Mouse (Mus musculus) limb, embryonic 11.5 days (tissue): ENCODE results near the gene Bmp4. TPM values are rescaled to one million over a fixed set of nuclear protein-coding genes. Genes with fewer than 3 reads are reported as not detected.

Experiments
- ATAC-seq: fragments of 200-750 bp; cut with Nextera tagmentation; 2 replicates; pipeline ENCODE4 v1.8.0; 2017; ENCODE audit warnings: low read depth; ENCODE audit not compliant: insufficient number of reproducible peaks, low FRiP score, low TSS enrichment
- DNase-seq: peaks from one replicate; pipeline ENCODE4 v3.0.0-alpha.2; 2015; ENCODE audit warnings: low spot score
- H3K27ac ChIP-seq: fragments of 300-500 bp; sonication (generic); replicated peaks from 2 replicates; pipeline ENCODE4 v1.5.1; 2014; ENCODE audit warnings: low read depth, mild to moderate bottlenecking, low read length
- H3K27me3 ChIP-seq: fragments of 300-500 bp; sonication (generic); 2 replicates; pipeline ENCODE4 v1.6.1; 2014; ENCODE audit warnings: mild to moderate bottlenecking, low read length, mixed read lengths; ENCODE audit not compliant: control insufficient read depth, insufficient read depth
- H3K36me3 ChIP-seq: fragments of 300-500 bp; sonication (generic); 2 replicates; pipeline ENCODE4 v1.6.1; 2014; ENCODE audit warnings: mild to moderate bottlenecking, low read length, moderate library complexity, mixed read lengths; ENCODE audit not compliant: control insufficient read depth, insufficient read depth
- H3K4me1 ChIP-seq: fragments of 300-500 bp; sonication (generic); 2 replicates; pipeline ENCODE4 v1.6.1; 2014; ENCODE audit warnings: low read length, mixed read lengths; ENCODE audit not compliant: control insufficient read depth, insufficient read depth
- H3K4me2 ChIP-seq: fragments of 300-500 bp; sonication (generic); 2 replicates; pipeline ENCODE4 v1.6.1; 2014; ENCODE audit warnings: low read depth, mild to moderate bottlenecking, moderate library complexity; ENCODE audit not compliant: severe bottlenecking
- H3K4me3 ChIP-seq: fragments of 300-500 bp; sonication (generic); 2 replicates; pipeline ENCODE4 v1.5.1; 2014; ENCODE audit warnings: low read depth, low read length
- H3K9ac ChIP-seq: fragments of 300-500 bp; sonication (generic); 2 replicates; pipeline ENCODE4 v1.6.1; 2014; ENCODE audit warnings: mild to moderate bottlenecking, low read length
- H3K9me3 ChIP-seq: fragments of 300-500 bp; sonication (generic); 2 replicates; pipeline ENCODE4 v1.6.1; 2016; ENCODE audit warnings: low read length; ENCODE audit not compliant: control insufficient read depth
- WGBS: fragments of 180-500 bp; shearing (Covaris S2); extraction: QIAGEN DNeasy Blood & Tissue Kit; methylation state at CpG from one replicate; pipeline ENCODE4 v1.1.7; 2014; 5-methylcytosine and 5-hydroxymethylcytosine counted together
- polyA plus RNA-seq: library from polyadenylated mRNA; unstranded; fragments of >200 nt; fragmentation: Nextera tagmentation; extraction: Ambion mirVana; gene quantifications from 2 replicates; pipeline ENCODE4 v1.2.1, GENCODE M21; 2014

Gene Bmp4
- polyA plus RNA-seq, 1 experiment from 2014 or later: 58.9 TPM

GRCm38 (mm10) chr14:46412497-46413000 is 22.1 kb upstream of the Bmp4 start:
- Histone ChIP-seq H3K9me3 (no peaks in the 10 kb centered on the region), H3K4me1 (no peaks in the 10 kb centered on the region), H3K9ac (no peak overlapping the region), H3K27me3 (no peaks in the 10 kb centered on the region), H3K27ac (no peak overlapping the region), H3K4me2 (no peak overlapping the region), H3K36me3 (no peaks in the 10 kb centered on the region), H3K4me3 (no peak overlapping the region)
- 77% methylated on average over 7 of the region's 7 CpGs for WGBS
- DNase-seq: no peak
- no peak for ATAC-seq

- WGBS: 52% methylated on average over 4 of the region's 4 CpGs
- Histone ChIP-seq H3K27me3 (no peaks in the 10 kb centered on the region), H3K4me1 (no peaks in the 10 kb centered on the region), H3K4me2 (no peak overlapping the region), H3K4me3 (no peak overlapping the region), H3K9me3 (no peaks in the 10 kb centered on the region), H3K9ac (no peak overlapping the region), H3K36me3 (no peaks in the 10 kb centered on the region), H3K27ac (no peak overlapping the region)
- no peak for ATAC-seq
- no peak for DNase-seq
Observed at GRCm38 (mm10) chr14:46410557-46411120, 20.2 kb upstream of the Bmp4 start.

- Histone ChIP-seq H3K4me2 (no peak overlapping the region), H3K4me3 (no peak overlapping the region), H3K36me3 (no peaks in the 10 kb centered on the region), H3K9me3 (no peaks in the 10 kb centered on the region), H3K27ac (no peak overlapping the region), H3K27me3 (no peaks in the 10 kb centered on the region), H3K4me1 (no peaks in the 10 kb centered on the region), H3K9ac (no peak overlapping the region)
- 86% methylated on average over 10 of the region's 10 CpGs for WGBS
- DNase-seq (no peak), ATAC-seq (no peak)
Observed at GRCm38 (mm10) chr14:46409016-46409415, 18.5 kb upstream of the Bmp4 start.

DNA sequence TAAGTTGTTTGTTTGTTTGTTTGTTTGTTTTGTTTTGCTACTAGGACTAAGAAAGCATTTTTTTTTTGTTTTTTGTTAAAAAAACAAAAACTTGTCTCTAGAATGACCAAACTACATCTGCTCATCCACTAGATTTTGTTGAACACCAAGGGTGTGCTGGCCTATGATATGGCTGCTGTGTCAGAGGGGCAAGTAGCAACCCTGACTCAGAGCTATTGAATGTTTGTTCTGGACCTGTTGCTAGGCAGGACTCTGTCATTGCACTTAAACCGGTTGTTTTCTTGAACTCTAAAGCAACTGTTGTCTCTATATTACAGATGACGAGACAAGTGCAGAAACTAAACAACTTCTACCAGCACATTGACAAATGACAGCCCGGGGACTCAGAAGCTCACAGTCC is 17.9 kb upstream of the Bmp4 start:
- Histone ChIP-seq H3K27me3 (no peaks in the 10 kb centered on the region), H3K9ac (no peak overlapping the region), H3K27ac (no peak overlapping the region), H3K36me3 (no peaks in the 10 kb centered on the region), H3K4me3 (no peak overlapping the region), H3K4me2 (no peak overlapping the region), H3K4me1 (no peaks in the 10 kb centered on the region), H3K9me3 (no peaks in the 10 kb centered on the region)
- 86% methylated on average over 3 of the region's 3 CpGs for WGBS
- no peak for DNase-seq
- no peak for ATAC-seq

DNA sequence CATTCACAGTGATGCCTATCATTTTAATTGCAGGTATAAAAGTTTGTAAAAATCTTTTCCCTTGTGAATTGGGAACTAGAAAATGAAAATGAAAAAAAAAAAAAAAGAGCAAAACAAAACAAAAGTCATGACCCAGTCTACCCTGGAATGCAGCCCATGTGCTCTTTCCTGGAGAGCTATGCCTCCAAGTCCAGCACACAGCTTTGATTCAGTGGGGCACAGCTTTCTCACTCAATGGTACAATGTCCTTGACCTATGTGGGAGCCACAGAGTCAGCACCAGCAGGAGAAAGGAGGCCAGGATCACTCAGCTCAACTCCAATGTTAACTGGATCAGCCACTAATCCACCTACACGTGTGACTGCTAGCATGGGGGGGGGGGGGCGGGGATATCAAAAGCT is 9.5 kb upstream of the Bmp4 start:
- Histone ChIP-seq H3K4me1 (peaks cover 7% of the 10 kb centered on the region; the same call in 1 of the 2 replicates), H3K4me3 (no peak overlapping the region), H3K9ac (no peak overlapping the region), H3K4me2 (no peak overlapping the region), H3K27ac (no peak overlapping the region), H3K9me3 (no peaks in the 10 kb centered on the region), H3K27me3 (peaks cover 16% of the 10 kb centered on the region), H3K36me3 (no peaks in the 10 kb centered on the region)
- DNase-seq: no peak
- ATAC-seq: no peak
- WGBS: 71% methylated on average over 2 of the region's 2 CpGs

DNA sequence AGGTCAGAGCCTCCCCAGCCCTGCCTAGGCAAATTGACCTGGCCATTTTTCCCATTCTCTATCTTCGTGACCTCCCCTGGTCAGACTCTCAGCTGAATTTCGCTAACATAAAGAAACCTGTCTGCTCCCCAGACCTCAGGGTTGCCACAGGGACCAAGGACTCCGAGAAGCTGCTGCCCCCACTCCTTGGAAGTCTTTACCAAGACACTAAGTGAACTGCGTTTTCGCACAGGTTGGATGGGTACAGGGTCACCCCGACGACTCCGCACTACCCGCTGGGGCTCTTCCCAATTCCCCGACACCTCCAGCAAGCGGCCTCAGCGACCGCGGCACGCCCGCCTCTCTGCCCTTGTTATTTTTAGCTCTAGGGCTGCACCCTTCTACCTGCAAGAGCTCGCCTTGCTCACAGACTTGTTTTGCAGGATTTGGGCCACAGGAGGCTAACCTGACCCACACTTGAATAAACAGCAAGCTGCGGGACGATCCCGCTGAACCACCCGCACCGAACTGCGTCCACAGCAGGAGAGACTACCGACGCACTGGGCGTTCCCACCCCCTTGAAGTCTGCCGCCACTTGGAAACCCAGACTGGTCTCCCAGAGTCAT is 7.7 kb upstream of the Bmp4 start:
- Histone ChIP-seq H3K27ac (no peak overlapping the region), H3K36me3 (no peaks in the 10 kb centered on the region), H3K4me1 (peaks cover 7% of the 10 kb centered on the region; the same call in 1 of the 2 replicates), H3K27me3 (peaks cover 16% of the 10 kb centered on the region), H3K4me2 (peak overlapping the region; percentile 49), H3K9me3 (no peaks in the 10 kb centered on the region), H3K4me3 (peak overlapping the region; percentile 23), H3K9ac (no peak overlapping the region)
- 2% methylated on average over 27 of the region's 27 CpGs for WGBS
- ATAC-seq (no peak), DNase-seq (peak; percentile 64)

DNA sequence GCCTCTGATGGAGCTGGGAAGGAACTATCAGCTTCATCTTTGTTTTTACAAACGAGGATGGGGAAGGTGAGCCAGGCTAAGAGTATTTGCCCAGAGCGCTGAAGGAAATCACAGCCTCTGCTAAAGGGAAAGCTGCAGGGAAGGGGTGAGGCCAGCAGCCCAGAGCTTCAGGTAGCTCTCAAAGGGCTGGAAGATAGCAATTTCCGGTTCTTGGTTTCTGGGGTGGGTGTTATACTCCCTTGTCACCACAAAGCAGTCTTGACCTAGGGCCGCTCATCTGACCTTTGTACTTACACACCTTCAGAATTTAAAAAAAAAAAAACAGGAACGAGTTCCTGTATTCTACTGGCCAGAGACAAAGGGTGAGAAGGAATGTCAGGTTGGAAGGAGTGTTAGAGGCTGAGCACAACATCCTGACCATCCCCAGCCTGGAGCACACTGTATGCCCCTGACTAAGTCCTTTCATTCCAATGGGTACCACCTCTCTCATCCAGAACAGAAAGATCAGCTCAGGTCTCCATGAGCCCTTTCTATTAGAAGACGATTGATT is 1.2 kb upstream of the Bmp4 start:
- H3K4me3 ChIP-seq: no peak overlapping the region
- WGBS: 26% methylated on average over 6 of the region's 6 CpGs
- no peak for ATAC-seq
- no peak for DNase-seq
- H3K4me1 ChIP-seq: peaks cover 3% of the 10 kb centered on the region; the same call in 1 of the 2 replicates
- H3K27me3 ChIP-seq: peaks cover 3% of the 10 kb centered on the region; the same call in 1 of the 2 replicates
- H3K9ac ChIP-seq: no peak overlapping the region
- H3K27ac ChIP-seq: no peak overlapping the region
- no peak overlapping the region for H3K4me2 ChIP-seq
- H3K9me3 ChIP-seq: no peaks in the 10 kb centered on the region
- no peaks in the 10 kb centered on the region for H3K36me3 ChIP-seq

DNA sequence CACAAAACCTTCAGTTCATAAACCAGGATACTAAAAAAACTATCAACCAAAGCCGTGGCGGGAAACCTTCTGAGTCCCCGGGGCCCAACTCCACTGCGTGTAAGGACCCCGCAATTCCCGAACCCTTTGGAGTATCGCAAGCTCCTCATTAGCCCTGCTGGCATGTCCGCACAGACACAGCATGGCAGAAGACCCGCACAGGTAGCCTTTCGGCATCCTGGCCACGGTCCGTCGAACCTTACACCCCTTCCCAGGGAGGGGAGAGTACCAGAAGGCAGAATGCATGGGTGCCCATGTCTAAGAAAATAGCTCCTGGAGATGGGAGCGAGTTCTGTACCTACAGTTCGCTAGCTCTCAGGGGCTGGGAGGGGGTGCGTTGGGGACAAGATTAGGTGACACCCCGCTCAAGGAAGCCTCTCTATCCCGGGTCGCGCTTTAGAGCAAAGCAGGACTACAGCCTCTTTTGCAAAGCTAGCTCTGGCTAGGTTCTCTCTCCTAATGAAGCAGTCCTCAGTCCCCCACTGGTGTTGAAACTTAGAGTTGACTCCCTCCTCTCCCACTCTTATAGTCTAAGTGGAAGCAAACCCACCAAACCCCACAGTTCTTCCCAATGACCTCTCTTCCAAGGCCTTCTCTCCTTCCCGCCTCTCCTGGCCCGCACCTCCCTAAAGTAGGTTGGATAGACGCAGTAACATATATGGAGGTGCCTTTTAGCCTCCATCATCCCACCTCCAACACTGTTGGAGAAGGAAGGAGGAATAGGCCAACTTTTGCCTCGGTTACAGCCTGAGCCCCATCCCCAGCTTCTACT is 826 bp downstream of the Bmp4 start:
- H3K27ac ChIP-seq: 0 out of 2 replicates have a peak overlapping the region, but pooled peaks have one; percentile 15
- ATAC-seq: no peak
- peaks cover 6% of the 10 kb centered on the region; the same call in 1 of the 2 replicates for H3K4me1 ChIP-seq
- no peaks in the 10 kb centered on the region for H3K9me3 ChIP-seq
- H3K4me2 ChIP-seq: peak overlapping the region; percentile 82
- H3K9ac ChIP-seq: peak overlapping the region; percentile 62
- H3K4me3 ChIP-seq: peak overlapping the region; percentile 37
- peak; percentile 55 for DNase-seq
- no peaks in the 10 kb centered on the region for H3K36me3 ChIP-seq
- WGBS: 1% methylated on average over 24 of the region's 24 CpGs
- H3K27me3 ChIP-seq: peaks cover 3% of the 10 kb centered on the region; the same call in 1 of the 2 replicates
